Mouse (Mus musculus): ENCODE data around the gene Ppip5k2.

- no peak for TF ChIP-seq CTCF (IDR thresholded peaks at IDR 0.05; ENCODE audit: low read depth)
- TF ChIP-seq EP300 (optimal IDR thresholded peaks at IDR 0.05) = no peak
These were observed 27.1 kb downstream of the Ppip5k2 start for GRCm38 (mm10) chr1:97743063-97743462.
